Mouse (Mus musculus): ENCODE measurements at regions not wholly inside any gene's neighbourhood (a gene's known extent, or its start where the extent isn't known, plus 50 kb on each side); places are given as distances from the start of the nearest gene placed in this dataset.

DNA sequence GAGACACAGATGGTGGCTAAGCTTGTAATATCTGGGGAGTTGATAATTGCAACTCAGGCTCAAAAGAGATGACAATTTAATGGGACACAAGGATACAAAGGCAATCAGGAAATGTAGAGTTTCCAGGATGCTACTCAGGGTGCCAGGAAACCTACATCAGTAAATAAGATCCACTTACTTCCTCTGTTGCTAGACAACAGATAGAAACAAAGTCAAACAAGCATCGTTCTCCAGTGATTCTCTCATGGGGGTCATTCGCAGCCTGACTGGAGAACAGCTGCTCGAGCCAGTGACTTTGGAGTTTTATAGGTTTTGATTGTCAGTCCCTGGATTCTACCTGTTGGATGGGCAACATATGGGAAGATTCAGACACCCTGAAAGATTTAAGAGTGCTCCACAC lies 1026.5 kb downstream of the Ttll7 start:
- Histone ChIP-seq H3K4me2 (no peak overlapping the region), H3K4me3 (no peak overlapping the region), H3K36me3 (no peaks in the 10 kb centered on the region), H3K27me3 (no peaks in the 10 kb centered on the region), H3K27ac (no peak overlapping the region), H3K4me1 (peaks cover 8% of the 10 kb centered on the region; the same call in 1 of the 2 replicates), H3K9me3 (no peaks in the 10 kb centered on the region), H3K9ac (no peak overlapping the region)
- 54% methylated on average over 3 of the region's 3 CpGs for WGBS
- ATAC-seq (ENCODE audit: insufficient number of reproducible peaks, insufficient read depth, low FRiP score, low TSS enrichment, low read depth): no peak

DNA sequence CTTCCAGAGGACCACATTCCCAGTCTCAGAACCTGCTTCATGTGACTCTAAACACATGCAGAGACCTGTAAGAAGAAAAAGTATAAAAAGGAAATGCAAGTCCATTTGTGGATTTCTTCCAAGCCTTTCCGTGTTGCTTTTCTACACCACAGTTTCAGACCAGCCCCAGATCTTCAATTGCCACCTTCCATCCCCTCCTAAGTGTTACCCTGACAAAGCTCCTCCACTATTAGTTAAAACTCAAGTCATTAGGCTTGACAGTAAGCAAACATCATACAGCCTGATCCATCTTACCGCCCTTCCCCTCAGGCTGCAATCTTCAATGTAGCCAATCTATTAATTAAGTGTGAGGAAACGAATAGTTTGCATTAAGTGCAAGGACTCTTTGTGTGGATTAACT lies 1016.1 kb downstream of the Ttll7 start:
- Histone ChIP-seq H3K36me3 (no peaks in the 10 kb centered on the region), H3K9me3 (no peaks in the 10 kb centered on the region), H3K27me3 (no peaks in the 10 kb centered on the region), H3K4me2 (no peak overlapping the region), H3K27ac (no peak overlapping the region), H3K4me3 (no peak overlapping the region), H3K4me1 (no peaks in the 10 kb centered on the region), H3K9ac (no peak overlapping the region)
- 73% methylated on average over 3 of the region's 3 CpGs for WGBS
- no peak for ATAC-seq (ENCODE audit: insufficient number of reproducible peaks, insufficient read depth, low FRiP score, low TSS enrichment, low read depth)

DNA sequence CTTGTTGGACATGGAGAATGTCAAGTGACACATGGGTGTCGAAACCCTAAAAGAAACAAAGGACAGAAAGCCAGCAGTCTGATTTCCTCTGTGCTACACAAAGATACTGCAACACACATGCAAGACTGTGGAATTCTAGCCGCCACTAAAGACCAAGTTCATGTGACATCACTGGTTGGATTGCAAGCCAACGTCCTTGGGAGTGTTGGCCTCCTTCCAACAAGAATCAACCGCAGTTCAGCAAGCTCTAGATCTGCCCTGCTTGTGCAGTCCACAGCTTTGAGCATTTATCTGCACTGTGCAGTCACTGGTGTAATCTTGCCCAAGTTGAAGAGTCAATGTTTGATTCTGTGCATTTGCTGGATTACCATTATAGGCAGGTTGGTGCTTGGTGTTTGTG lies 1001.2 kb downstream of the Ttll7 start:
- Histone ChIP-seq H3K9me3 (0 out of 2 replicates have a peak, but pooled peaks cover 6% of the 10 kb centered on the region), H3K36me3 (no peaks in the 10 kb centered on the region), H3K4me3 (no peak overlapping the region), H3K27me3 (no peaks in the 10 kb centered on the region), H3K9ac (no peak overlapping the region), H3K4me1 (peaks cover 9% of the 10 kb centered on the region), H3K4me2 (no peak overlapping the region), H3K27ac (no peak overlapping the region)
- 44% methylated on average over 4 of the region's 4 CpGs for WGBS
- no peak for ATAC-seq (ENCODE audit: insufficient number of reproducible peaks, insufficient read depth, low FRiP score, low TSS enrichment, low read depth)

DNA sequence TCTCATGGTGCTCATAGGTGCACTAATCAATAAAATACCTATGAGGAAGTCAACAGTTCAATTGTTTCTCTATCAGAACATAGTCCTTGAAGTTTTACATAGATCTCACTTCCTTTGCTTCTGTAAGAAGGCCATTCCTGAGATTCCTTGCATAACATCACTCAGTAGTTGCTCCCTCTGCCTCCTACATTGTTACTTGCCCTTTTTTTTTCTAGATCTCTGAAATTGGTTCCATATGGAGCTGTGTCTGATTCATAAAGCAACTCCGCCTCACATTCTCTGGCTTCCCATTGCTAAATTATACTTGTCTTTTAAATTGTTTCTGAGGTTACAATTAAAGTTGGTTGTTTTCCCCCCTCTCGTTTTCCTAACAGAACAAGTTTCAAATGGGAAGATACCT lies 1000.7 kb downstream of the Ttll7 start:
- 0 out of 2 replicates have a peak, but pooled peaks cover 6% of the 10 kb centered on the region for H3K9me3 ChIP-seq
- H3K36me3 ChIP-seq: no peaks in the 10 kb centered on the region
- WGBS: 31% methylated on average over 2 of the region's 2 CpGs
- H3K4me3 ChIP-seq: no peak overlapping the region
- no peak overlapping the region for H3K9ac ChIP-seq
- no peak overlapping the region for H3K27ac ChIP-seq
- ATAC-seq (ENCODE audit: insufficient number of reproducible peaks, insufficient read depth, low FRiP score, low TSS enrichment, low read depth): no peak
- H3K27me3 ChIP-seq: no peaks in the 10 kb centered on the region
- H3K4me2 ChIP-seq: no peak overlapping the region
- H3K4me1 ChIP-seq: peaks cover 13% of the 10 kb centered on the region

DNA sequence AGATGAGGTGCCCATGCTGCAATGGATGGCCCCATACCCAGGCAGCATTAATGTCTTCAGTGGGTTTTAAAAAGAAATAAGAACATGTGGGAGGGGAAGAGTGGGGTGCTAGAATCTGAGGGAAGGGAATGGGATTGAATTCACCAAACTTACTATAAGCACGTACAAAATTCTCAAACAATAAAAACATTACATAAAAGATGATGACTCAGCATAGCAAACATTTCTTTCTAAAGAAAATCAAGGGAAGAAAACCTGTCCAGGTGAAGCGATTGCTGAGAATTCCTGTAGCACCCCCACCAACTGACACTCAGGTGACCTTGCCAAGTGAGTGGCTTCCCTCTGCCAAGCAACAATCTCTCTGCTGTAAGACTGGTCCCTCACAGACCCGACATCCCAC lies 989.2 kb downstream of the Ttll7 start:
- ATAC-seq (ENCODE audit: insufficient number of reproducible peaks, insufficient read depth, low FRiP score, low TSS enrichment, low read depth): no peak
- Histone ChIP-seq H3K4me1 (no peaks in the 10 kb centered on the region), H3K36me3 (no peaks in the 10 kb centered on the region), H3K27ac (no peak overlapping the region), H3K27me3 (no peaks in the 10 kb centered on the region), H3K4me3 (no peak overlapping the region), H3K9me3 (no peaks in the 10 kb centered on the region), H3K9ac (no peak overlapping the region), H3K4me2 (no peak overlapping the region)
- 65% methylated on average over 3 of the region's 3 CpGs for WGBS

DNA sequence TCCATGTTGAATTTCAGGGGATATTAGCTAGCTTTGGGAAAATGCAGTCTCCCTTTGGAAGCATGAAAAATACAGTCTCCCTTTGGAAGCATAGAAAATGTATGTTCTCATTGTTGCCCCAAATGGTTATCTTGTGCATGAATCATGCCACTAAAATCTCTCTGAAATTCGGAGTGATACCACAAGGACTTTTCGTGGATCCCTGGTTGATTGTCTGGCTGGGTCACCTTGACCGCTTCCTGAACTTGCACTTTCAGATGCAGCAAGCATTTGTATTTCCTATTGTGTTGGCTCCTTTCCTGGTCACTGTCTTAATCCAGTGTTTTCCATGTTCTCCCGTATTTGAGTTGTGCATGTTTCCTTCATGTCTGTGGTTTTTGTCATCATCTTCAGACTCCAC lies 986.6 kb downstream of the Ttll7 start:
- Histone ChIP-seq H3K9ac (no peak overlapping the region), H3K27me3 (no peaks in the 10 kb centered on the region), H3K4me1 (no peaks in the 10 kb centered on the region), H3K36me3 (no peaks in the 10 kb centered on the region), H3K4me2 (no peak overlapping the region), H3K4me3 (no peak overlapping the region), H3K9me3 (no peaks in the 10 kb centered on the region), H3K27ac (no peak overlapping the region)
- WGBS: 84% methylated on average over 4 of the region's 4 CpGs
- no peak for ATAC-seq (ENCODE audit: insufficient number of reproducible peaks, insufficient read depth, low FRiP score, low TSS enrichment, low read depth)

DNA sequence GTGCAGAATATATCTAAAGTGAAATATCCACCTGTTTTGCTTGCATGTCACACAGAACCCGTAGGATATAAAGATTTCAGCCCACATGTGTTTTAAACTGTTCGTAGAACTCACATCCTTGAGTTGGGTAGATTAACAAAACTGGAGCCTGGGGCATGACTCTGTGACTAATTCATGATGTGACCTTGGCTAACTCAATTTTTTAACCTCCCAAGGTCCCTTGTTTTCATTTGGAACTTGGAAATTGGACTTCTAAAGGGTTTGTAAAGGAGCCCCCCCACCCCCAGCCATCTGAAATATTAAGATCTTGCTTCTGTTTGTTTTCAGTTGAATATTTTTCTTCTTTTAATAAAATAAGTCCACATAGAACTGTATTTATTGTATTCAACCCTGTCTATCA lies 983.5 kb downstream of the Ttll7 start:
- WGBS: 40% methylated on average over 2 of the region's 2 CpGs
- Histone ChIP-seq H3K27me3 (no peaks in the 10 kb centered on the region), H3K36me3 (no peaks in the 10 kb centered on the region), H3K4me2 (no peak overlapping the region), H3K27ac (no peak overlapping the region), H3K4me1 (no peaks in the 10 kb centered on the region), H3K9ac (no peak overlapping the region), H3K4me3 (no peak overlapping the region), H3K9me3 (no peaks in the 10 kb centered on the region)
- no peak for ATAC-seq (ENCODE audit: insufficient number of reproducible peaks, insufficient read depth, low FRiP score, low TSS enrichment, low read depth)

DNA sequence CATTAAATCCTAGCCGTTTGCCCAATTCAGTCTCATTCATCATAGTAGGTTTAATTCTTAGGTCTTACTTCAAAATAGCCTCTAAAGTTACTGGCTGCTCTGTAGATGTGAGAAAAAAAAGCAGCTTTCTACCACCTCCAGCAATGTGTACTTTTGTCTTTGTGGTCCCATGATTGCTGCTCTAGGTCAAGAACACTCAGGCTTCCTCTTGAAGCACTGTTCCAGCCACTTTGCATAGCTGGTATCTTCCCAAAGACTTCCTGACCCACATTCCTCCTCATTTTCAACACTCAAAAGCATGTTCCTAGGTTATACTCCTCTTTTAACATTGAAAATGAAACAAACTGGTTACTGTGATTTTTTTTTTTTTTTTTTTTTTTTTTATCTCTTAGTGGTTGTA lies 973.2 kb downstream of the Ttll7 start:
- H3K36me3 ChIP-seq: no peaks in the 10 kb centered on the region

DNA sequence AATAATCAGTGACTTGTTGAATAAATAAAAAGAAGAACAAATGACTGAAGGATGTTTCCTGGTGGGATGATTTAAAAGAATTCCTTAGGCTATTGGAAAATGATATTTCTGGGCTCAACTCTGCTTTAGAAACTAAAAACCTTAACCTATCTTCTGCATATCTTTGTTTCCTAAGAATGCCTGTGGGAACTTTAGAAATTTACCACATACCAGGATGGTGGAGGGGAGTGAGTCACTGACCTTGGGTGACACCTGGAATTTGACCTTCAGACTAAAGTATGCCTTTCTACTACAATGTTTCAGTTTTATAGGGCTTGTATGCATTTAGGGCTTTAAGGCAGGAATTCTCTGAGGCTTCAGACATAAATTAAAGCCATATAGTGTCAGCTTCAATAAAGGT lies 972.3 kb downstream of the Ttll7 start:
- no peaks in the 10 kb centered on the region for H3K9me3 ChIP-seq
- no peak overlapping the region for H3K27ac ChIP-seq
- H3K27me3 ChIP-seq: no peaks in the 10 kb centered on the region
- H3K4me1 ChIP-seq: no peaks in the 10 kb centered on the region
- no peak for ATAC-seq (ENCODE audit: insufficient number of reproducible peaks, insufficient read depth, low FRiP score, low TSS enrichment, low read depth)
- H3K4me2 ChIP-seq: no peak overlapping the region
- H3K4me3 ChIP-seq: no peak overlapping the region
- H3K9ac ChIP-seq: no peak overlapping the region
- H3K36me3 ChIP-seq: no peaks in the 10 kb centered on the region

More for the DNA sequence above, 973.2 kb downstream of the Ttll7 start:
- no peak overlapping the region for H3K4me3 ChIP-seq
- no peaks in the 10 kb centered on the region for H3K4me1 ChIP-seq
- H3K9me3 ChIP-seq: no peaks in the 10 kb centered on the region
- H3K4me2 ChIP-seq: no peak overlapping the region
- H3K27me3 ChIP-seq: no peaks in the 10 kb centered on the region
- ATAC-seq (ENCODE audit: insufficient number of reproducible peaks, insufficient read depth, low FRiP score, low TSS enrichment, low read depth): no peak
- H3K27ac ChIP-seq: no peak overlapping the region
- WGBS: 60% methylated on average over 1 of the region's 1 CpGs
- H3K9ac ChIP-seq: no peak overlapping the region

DNA sequence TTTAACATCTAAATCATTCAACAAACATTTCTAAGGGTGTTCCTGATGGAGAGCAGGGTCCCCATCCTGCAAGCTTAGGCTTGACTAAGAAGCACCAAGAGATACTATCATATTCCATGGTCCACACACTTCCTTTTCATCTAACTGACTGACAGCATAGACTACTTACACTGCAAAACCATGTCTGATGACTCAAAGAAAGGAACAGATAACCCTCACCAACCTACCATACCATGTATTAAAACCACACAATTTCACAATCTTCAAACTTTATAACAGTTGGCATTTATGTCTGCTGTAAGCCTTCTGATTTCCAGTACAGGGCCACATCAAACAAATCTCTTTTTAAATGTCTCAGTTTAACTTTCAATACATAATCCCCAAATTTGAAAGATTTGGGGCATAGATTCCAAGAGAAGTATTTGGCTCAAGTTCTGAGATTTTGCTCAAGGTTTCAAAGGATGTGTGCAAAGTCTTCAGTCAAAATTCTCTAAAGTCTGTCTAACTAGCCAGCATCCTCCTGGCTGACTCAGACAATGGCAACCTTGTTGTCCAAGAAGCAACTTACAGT lies 962.0 kb downstream of the Ttll7 start:
- no peaks in the 10 kb centered on the region for H3K4me1 ChIP-seq
- no peaks in the 10 kb centered on the region for H3K27me3 ChIP-seq
- no peaks in the 10 kb centered on the region for H3K36me3 ChIP-seq
- no peak overlapping the region for H3K9ac ChIP-seq
- H3K4me3 ChIP-seq: no peak overlapping the region
- H3K27ac ChIP-seq: no peak overlapping the region
- no peak overlapping the region for H3K4me2 ChIP-seq
- ATAC-seq (ENCODE audit: insufficient number of reproducible peaks, insufficient read depth, low FRiP score, low TSS enrichment, low read depth): no peak
- H3K9me3 ChIP-seq: no peaks in the 10 kb centered on the region

DNA sequence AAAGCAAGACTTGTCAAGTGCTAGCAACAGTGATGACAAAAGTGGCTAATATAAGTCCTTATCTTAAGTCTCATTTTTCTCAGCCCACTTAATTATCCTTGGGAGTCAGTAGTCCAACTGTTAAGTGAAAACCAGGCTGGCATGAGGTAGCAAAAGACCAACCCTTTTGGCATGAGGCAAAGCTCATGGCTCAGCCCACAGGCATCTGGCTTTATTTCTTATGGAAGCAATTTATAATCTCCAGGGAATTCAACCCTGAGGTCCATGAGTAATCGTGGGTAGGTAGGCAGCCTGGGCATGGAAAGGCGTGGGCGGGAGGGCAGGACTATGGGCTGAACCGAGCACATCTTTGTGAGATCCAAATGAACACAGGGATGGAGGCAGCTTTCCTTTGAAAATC lies 950.4 kb downstream of the Ttll7 start:
- Histone ChIP-seq H3K4me3 (no peak overlapping the region), H3K27ac (no peak overlapping the region), H3K36me3 (no peaks in the 10 kb centered on the region), H3K4me1 (no peaks in the 10 kb centered on the region; the same call in 1 of the 2 replicates), H3K27me3 (no peaks in the 10 kb centered on the region), H3K9me3 (no peaks in the 10 kb centered on the region), H3K9ac (no peak overlapping the region), H3K4me2 (no peak overlapping the region)
- ATAC-seq (ENCODE audit: insufficient number of reproducible peaks, insufficient read depth, low FRiP score, low TSS enrichment, low read depth): no peak
- whole genome bisulfite sequencing: 73% methylated on average over 4 of the region's 4 CpGs

DNA sequence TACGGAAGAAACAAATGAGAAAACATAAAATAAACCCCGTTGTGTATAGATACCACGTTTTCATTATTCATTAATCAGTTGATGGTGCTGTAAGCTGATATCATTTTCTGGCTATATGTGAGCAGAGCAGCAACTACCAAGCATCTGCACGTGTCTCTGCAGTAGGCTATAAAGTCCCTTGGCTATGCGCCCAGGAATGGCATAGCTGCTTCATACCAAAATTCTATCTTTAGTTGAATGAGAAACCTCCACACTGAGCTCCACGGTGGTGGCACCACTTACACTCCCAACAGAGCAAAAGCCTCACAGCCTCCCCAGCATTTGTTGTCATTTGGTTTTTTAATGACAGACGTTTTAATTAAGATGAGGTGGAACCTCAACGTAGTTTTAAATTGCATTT lies 944.4 kb downstream of the Ttll7 start:
- no peaks in the 10 kb centered on the region for H3K36me3 ChIP-seq
- H3K4me1 ChIP-seq: 0 out of 2 replicates have a peak, but pooled peaks cover 3% of the 10 kb centered on the region
- H3K27me3 ChIP-seq: no peaks in the 10 kb centered on the region
- H3K4me3 ChIP-seq: no peak overlapping the region
- no peak overlapping the region for H3K9ac ChIP-seq
- no peak overlapping the region for H3K4me2 ChIP-seq
- 72% methylated on average over 8 of the region's 8 CpGs for WGBS
- no peaks in the 10 kb centered on the region for H3K9me3 ChIP-seq
- no peak overlapping the region for H3K27ac ChIP-seq
- ATAC-seq (ENCODE audit: insufficient number of reproducible peaks, insufficient read depth, low FRiP score, low TSS enrichment, low read depth): no peak

DNA sequence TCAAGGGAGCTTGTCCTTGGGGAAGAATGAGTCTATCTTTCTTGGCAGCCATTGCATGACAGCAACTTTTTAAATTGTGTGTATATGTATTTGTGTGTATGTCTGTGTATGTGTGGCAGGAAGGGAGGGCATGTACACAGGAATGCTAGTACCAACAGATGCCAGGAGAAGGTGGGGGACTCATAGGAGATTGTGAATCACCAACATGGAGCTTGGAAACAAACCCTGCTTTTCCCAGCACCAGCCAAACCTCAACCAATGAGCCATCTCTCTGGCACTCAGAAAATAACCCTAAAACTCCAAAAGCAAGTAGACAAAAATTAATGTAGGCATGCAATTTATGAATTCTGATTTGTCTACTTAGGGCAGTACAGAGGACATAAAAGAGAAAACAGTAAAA lies 942.9 kb downstream of the Ttll7 start:
- Histone ChIP-seq H3K36me3 (no peaks in the 10 kb centered on the region), H3K27me3 (no peaks in the 10 kb centered on the region), H3K4me1 (0 out of 2 replicates have a peak, but pooled peaks cover 3% of the 10 kb centered on the region), H3K27ac (no peak overlapping the region), H3K9me3 (no peaks in the 10 kb centered on the region), H3K4me3 (no peak overlapping the region), H3K9ac (no peak overlapping the region), H3K4me2 (no peak overlapping the region)
- ATAC-seq (ENCODE audit: insufficient number of reproducible peaks, insufficient read depth, low FRiP score, low TSS enrichment, low read depth): no peak
